Mouse (Mus musculus): Measurements from ENCODE around the gene Enam. TPM values are rescaled to one million over a fixed set of nuclear protein-coding genes. Genes with fewer than 3 reads are reported as not detected.
A peak's percentile ranks its signal among the peaks of the same experiment; 100 is the strongest.

Enam gene
- total and polyA plus RNA-seq, 3 experiments = 0.04 to 0.09 TPM; not detected in 1

DNA sequence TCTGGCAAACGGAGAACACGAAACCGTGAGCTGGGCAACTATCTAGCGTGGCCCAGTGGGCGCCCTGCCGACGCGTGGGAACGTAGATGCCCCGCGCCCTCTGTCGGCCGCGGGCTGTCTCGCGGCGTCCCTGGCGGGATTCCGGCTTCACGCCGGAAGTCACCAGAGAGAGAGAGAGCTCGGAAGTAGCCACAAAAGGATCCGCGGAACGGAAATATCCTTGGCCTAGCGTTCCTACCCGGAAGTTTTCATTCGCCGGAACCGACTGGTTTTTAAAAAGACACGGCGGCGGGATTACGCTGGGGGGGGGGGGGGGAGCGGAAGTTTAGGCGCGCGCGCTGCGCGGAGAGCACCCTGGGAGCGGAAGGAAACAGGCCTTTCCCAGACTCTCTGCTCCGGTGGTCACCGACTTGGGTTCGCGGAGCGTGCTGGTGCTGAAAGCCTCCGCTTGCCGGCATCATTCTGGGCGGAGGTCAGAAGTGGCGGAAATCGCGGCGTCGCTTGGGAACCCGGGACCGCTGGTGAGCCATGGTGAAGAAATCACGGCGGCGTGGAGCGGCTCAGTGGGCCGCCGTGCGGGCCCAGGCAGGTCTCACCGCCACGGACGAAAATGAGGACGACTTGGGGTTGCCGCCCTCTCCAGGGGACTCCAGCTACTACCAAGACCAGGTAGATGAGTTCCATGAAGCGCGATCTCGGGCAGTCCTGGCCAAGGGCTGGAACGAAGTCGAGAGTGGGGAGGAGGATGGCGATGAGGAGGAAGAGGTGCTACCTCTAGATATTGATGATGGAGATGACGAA, 66.5 kb downstream of the Enam start, which contains the start of gene Utp3:
TSS of gene Utp3 (plus strand) at position 377 of the 801 bp plus-strand sequence.
- Histone ChIP-seq H3K27ac (ENCODE audit: insufficient read depth, low read depth) (peak within 1 kb of the TSS; percentile 79), H3K4me3 (replicated peaks in 1 of 3; ENCODE audit: low read depth in 2 of 3, low read length in 2 of 3, poor library complexity in 1 of 3) (peak within 1 kb of the TSS; percentile 70 to 95 (median 89)), H3K36me3 (replicated peaks in 1 of 2; ENCODE audit: control insufficient read depth in 1 of 2, insufficient read depth in 1 of 2, low read length in 1 of 2) (peaks cover 8 to 25% of the 10 kb centered on the region in 2 experiments), H3K79me2 (replicated peaks; ENCODE audit: control insufficient read depth, extremely low read depth, insufficient read depth, poor library complexity, severe bottlenecking) (peaks cover 46% of the 10 kb centered on the region), H3K4me1 (ENCODE audit: control insufficient read depth in 1 of 2, insufficient read depth in 2 of 2) (peaks cover 4 to 8% of the 10 kb centered on the region in 2 experiments), H3K9me3 (replicated peaks; ENCODE audit: low read length) (no peaks in the 10 kb centered on the region), H3K9ac (ENCODE audit: insufficient read depth, low read depth) (peak within 1 kb of the TSS; percentile 94), H3K4me2 (ENCODE audit: insufficient read depth, low read depth, poor library complexity, severe bottlenecking) (peak within 1 kb of the TSS; percentile 93), H3K27me3 (replicated peaks) (no peaks in the 10 kb centered on the region)
- dilution Hi-C loops (cut with MboI; ENCODE audit: extremely low pct_ligation_motif_present, extremely low pct_unique_long_range_greater_than_20kb, low sequenced_read_pairs) = no loop called here
- 0 out of 2 replicates have a peak, but pooled peaks have one; percentile 8 for TF ChIP-seq MAFK (IDR thresholded peaks at IDR 0.05; ENCODE audit: insufficient replicate concordance, low read length)
- TF ChIP-seq BHLHE40 (IDR thresholded peaks at IDR 0.05; ENCODE audit: low read depth, low read length) = peak; percentile 58; the same call in 1 of the 2 replicates
- TF ChIP-seq MAX (IDR thresholded peaks at IDR 0.05; ENCODE audit: low read length) = peak; percentile 87
- TF ChIP-seq CHD1 (IDR thresholded peaks at IDR 0.05; ENCODE audit: low read depth, low read length) = no peak
- TF ChIP-seq POLR2AphosphoS2 (IDR thresholded peaks at IDR 0.05; ENCODE audit: low read depth, low read length) = no peak; the same call in 1 of the 2 replicates
- TF ChIP-seq HCFC1 (IDR thresholded peaks at IDR 0.05; ENCODE audit: low read depth, low read length) = peak; percentile 96
- TF ChIP-seq NRF1 (IDR thresholded peaks at IDR 0.05; ENCODE audit: low read depth, low read length) = peak; percentile 45
- TF ChIP-seq ZC3H11A (IDR thresholded peaks at IDR 0.05; ENCODE audit: low read depth, low read length) = no peak
- no peak for TF ChIP-seq JUND (conservative IDR thresholded peaks at IDR 0.05; ENCODE audit: low read depth, low read length)
- TF ChIP-seq CTCF (conservative IDR thresholded peaks at IDR 0.05 in 1 of 2, IDR thresholded peaks at IDR 0.05 in 1 of 2; ENCODE audit: low read depth in 2 of 2, low read length in 2 of 2) = peak; percentile 17 to 90; a peak in 3 of 4 replicates
- TF ChIP-seq MAZ (IDR thresholded peaks at IDR 0.05; ENCODE audit: low read depth, low read length) = peak; percentile 97
- TF ChIP-seq CHD2 (IDR thresholded peaks at IDR 0.05; ENCODE audit: low read length) = peak; percentile 86
- peak; percentile 89 for TF ChIP-seq IRF4 (IDR thresholded peaks at IDR 0.05; ENCODE audit: low read depth, low read length)
- TF ChIP-seq GABPA (IDR thresholded peaks at IDR 0.05; ENCODE audit: insufficient replicate concordance, low read depth, low read length) = peak; percentile 39; the same call in 1 of the 2 replicates
- TF ChIP-seq E2F4 (IDR thresholded peaks at IDR 0.05; ENCODE audit: insufficient replicate concordance, low read depth, low read length) = peak; percentile 97
- no peak for TF ChIP-seq USF2 (conservative IDR thresholded peaks at IDR 0.05; ENCODE audit: low read depth, low read length)
- TF ChIP-seq RCOR1 (conservative IDR thresholded peaks at IDR 0.05; ENCODE audit: low read depth, low read length) = peak; percentile 24; the same call in 1 of the 2 replicates
- peak; percentile 98 for TF ChIP-seq SIN3A (IDR thresholded peaks at IDR 0.05; ENCODE audit: low read length)
- TF ChIP-seq UBTF (IDR thresholded peaks at IDR 0.05; ENCODE audit: low read depth, low read length) = peak; percentile 85
- peak; percentile 68 for TF ChIP-seq SMC3 (IDR thresholded peaks at IDR 0.05; ENCODE audit: low read depth, low read length)
- TF ChIP-seq TCF12 (IDR thresholded peaks at IDR 0.05; ENCODE audit: low read depth, low read length) = peak; percentile 91
- peak; percentile 93 for TF ChIP-seq MEF2A (IDR thresholded peaks at IDR 0.05; ENCODE audit: borderline replicate concordance, low read depth, low read length)
- no peak for TF ChIP-seq ZKSCAN1 (IDR thresholded peaks at IDR 0.05; ENCODE audit: borderline replicate concordance, low read depth, low read length)
- peak; percentile 79 for TF ChIP-seq ZMIZ1 (IDR thresholded peaks at IDR 0.05; ENCODE audit: low read depth, low read length)
- no peak; the same call in none of the 2 replicates for TF ChIP-seq ZNF384 (IDR thresholded peaks at IDR 0.05; ENCODE audit: low read depth, low read length)
- TF ChIP-seq JUN (IDR thresholded peaks at IDR 0.05; ENCODE audit: insufficient read depth, low read depth, low read length) = no peak
- TF ChIP-seq USF1 (IDR thresholded peaks at IDR 0.05; ENCODE audit: low read depth, low read length) = no peak; the same call in 1 of the 2 replicates
- peak; percentile 95 for TF ChIP-seq ELF1 (IDR thresholded peaks at IDR 0.05; ENCODE audit: low read depth, low read length)
- no peak; the same call in 1 of the 2 replicates for TF ChIP-seq MXI1 (IDR thresholded peaks at IDR 0.05; ENCODE audit: low read depth, low read length)
- TF ChIP-seq POLR2A (IDR thresholded peaks at IDR 0.05; ENCODE audit: low read depth, low read length) = peak; percentile 88
- TF ChIP-seq EP300 (IDR thresholded peaks at IDR 0.05; ENCODE audit: low read length) = no peak; the same call in 1 of the 2 replicates
- peak; percentile 84; the same call in 1 of the 2 replicates for TF ChIP-seq KAT2A (IDR thresholded peaks at IDR 0.05; ENCODE audit: insufficient replicate concordance, low read length)
- TF ChIP-seq PAX5 (IDR thresholded peaks at IDR 0.05; ENCODE audit: low read length) = no peak
- peak; percentile 88 for TF ChIP-seq MYC (IDR thresholded peaks at IDR 0.05; ENCODE audit: low read depth, low read length)
- TF ChIP-seq TBP (conservative IDR thresholded peaks at IDR 0.05; ENCODE audit: low read depth, low read length) = peak; percentile 87
- TF ChIP-seq ETS1 (conservative IDR thresholded peaks at IDR 0.05; ENCODE audit: low read depth, low read length) = peak; percentile 45
- TF ChIP-seq NELFE (IDR thresholded peaks at IDR 0.05; ENCODE audit: low read depth, low read length) = peak; percentile 30; the same call in 1 of the 2 replicates
- peak; percentile 62 for TF ChIP-seq RAD21 (IDR thresholded peaks at IDR 0.05; ENCODE audit: low read depth, low read length)
- in situ Hi-C loops (cut with MboI; ENCODE audit: low pct_ligation_motif_present, low pct_unique_long_range_greater_than_20kb, low sequenced_read_pairs) = no loop called here
- peak; percentile 98 for DNase-seq (ENCODE audit: extremely low read depth)
